Mouse (Mus musculus): ENCODE data around the gene Edaradd.

Gene Edaradd

DNA sequence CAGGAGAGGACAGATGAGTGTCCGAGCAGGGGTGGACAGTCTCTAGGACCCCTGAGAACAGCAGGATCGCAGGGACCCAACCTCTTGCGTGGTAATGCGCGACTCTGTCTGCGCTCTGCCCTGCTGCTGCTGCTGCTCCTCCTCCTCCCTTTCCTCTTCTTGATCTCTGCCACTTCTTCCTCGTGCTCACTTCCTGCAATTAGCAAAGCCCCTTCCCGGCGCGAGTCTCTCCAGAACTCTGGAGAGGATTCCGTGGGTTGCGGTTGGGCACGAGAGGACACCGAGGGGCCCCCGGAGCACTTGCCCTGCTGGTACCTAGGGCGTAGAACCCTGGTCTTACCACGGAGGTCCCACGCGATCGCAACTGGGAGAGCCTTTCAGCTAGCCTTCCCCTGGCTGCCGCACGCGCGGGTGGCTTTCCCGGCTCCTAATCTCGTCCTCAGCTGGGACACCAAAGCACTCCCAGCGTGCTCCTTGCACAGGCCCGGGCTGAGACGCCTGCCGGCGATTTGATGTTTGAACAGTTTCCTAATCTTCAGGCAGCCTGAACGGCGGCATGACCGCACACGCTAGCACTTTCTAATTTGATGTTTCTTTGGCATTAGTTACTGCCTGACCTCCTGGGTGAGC lies at the start of gene Edaradd:
Gene Edaradd (minus strand): TSS at position 484 of the 630 bp plus-strand sequence.
- DNase-seq: peak; percentile 58 to 63

DNA sequence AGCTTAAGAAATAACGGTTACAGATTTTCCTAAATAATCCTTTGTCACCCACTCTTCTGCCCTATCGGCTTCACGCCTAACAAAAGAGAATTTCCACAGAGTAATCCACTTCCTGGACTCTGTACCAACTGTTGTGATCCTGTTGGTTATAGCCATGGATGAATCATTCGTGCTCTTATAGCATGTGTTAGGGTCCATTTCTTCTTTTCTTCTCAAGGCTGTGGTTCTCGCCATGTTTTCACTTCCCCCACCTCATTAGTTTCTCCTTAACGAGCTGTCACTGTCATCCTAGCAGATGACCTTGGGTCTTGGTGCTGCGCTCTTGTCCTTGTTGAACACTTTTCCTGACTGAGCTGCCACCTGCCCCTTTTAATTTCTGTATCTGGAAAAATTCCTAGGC lies 49.5 kb upstream of the Edaradd start:
- DNase-seq: no peak

DNA sequence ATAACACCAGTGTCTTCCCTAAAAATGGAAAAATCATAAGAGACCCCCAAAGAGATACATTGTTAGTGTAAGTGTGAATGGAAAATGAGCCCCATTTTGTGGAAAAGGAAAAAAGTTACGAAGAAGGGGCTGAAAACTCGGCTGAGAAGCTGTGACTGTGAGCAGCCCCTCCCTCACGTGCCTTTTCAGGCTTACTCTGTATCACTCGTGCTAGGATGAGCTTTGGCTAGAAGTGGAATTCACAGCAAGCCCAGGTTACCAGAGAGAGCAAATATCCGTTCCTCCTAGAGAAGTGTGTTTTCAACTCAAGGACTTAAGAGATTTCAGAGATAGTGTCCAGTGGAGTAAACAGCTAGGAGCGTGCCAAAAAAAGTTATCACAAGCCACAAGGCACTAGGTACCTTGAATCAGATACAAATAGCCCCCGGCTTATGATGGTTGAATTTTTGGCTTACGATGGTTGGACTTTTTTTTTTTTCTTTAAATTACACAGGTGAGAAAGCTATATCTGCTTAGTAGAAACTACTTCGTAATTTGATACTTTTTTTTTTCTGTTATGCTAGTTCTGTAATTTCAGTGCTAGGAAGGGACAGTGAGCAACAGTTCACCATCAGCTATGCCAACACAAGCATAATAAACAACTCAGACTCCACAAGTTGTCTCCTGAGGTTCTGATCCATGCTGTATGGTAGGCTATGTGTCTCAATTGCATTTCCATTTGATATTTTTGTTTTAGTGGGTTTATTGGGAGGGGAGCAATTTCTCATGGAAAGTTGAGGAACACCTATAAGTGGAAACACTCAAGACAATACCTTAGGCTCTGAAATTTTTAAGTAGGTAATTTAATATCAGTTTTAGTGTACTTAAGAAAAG lies 48.6 kb upstream of the Edaradd start:
- no peak for DNase-seq

DNA sequence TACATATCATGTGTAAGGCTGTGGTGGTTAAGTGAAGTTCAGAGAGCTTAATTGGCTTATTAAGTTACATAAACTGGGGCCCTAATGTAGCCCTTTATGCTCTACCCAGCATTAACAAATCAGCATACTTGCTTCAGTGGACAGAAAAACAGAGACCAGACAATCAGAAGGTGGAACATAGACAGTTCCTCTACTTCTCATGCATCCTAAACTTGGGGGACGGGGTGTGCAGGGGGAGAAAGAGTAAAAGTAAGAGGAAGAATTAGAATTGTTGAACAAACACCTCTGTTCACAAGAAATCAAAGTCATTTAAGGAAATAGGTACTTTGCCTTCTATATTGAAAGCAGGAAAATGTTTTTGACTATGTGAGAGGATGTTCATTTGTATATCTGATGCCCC lies 47.7 kb upstream of the Edaradd start:
- no peak for DNase-seq

DNA sequence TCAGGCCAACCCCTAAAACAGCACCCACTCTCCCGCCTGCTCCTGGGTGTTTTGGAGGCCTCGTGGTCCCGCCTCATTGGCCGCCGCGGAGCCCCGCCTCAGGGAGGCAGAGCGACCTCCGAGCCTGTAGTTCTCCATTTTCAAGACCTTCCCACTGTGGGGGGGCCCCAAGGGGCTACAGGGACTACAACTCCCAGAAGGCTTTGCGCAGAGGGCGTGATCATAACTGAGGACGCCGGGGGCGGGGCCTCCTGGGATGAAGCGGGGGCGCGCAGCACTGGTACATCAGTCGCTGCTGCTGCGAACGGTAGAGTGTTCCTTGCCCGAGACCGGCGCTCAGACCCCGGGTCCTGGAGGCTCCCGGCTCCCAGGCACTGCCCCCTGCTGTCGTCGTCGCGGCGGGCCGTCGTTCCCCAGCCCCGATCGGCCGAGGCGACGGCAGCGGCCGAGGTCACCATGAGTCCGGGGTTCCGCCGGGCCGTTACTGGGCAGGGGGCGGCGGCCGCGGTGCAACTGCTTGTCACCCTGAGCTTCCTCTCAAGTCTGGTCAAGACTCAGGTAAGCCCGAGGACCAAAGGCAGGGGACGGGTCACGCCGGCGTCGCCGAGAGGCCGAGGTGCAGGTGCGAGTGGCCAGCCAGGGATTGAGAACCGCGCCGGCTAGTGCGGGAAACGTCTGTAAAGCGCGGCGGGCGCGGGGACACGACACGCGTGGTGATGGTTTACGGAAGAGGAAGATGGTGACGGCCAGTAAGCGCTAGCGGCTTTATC lies 45.6 kb upstream of the Edaradd start, which contains the start of gene Ero1lb:
Gene Ero1lb (plus strand): TSS at position 254 of the 770 bp plus-strand sequence.
- peak; percentile 99 for DNase-seq

DNA sequence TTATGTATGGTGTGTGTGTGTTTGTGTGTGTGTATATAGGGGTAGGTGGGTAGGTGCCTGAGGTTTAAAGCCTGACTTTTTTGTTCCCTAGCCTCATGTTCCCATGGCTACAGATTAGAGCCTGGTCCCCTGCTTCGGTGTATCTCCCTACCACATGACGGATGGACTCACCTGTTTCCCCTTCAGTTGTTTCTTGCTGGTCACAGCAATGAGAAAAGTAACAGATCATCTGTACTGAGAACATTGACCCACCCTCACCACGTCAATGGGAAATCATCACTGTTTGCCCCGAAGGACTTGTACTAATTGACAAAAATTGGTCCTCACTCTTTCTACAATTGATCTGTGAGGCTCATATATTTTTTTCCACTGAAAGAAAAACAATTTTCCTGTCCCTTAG lies 42.0 kb upstream of the Edaradd start:
- no peak for DNase-seq

DNA sequence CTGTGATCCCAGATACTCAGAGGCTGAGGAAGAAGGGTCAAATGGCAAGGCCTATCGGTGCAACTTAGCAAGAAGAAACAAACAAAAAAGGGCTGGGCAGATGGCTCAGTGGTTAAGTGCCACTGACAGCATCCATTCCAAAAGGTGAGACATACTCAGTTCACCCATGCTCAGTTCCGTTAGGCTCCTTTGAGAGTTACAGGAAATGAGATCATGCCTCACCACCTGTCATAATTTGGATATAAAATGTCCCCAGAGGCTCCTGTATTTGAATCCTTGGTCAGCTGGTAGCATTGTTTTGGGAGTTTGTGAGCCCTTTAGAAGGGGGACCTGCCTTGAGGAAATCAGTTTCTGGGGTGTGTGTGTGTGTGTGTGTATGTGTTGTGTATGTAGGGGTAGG lies 41.5 kb upstream of the Edaradd start:
- DNase-seq: no peak

DNA sequence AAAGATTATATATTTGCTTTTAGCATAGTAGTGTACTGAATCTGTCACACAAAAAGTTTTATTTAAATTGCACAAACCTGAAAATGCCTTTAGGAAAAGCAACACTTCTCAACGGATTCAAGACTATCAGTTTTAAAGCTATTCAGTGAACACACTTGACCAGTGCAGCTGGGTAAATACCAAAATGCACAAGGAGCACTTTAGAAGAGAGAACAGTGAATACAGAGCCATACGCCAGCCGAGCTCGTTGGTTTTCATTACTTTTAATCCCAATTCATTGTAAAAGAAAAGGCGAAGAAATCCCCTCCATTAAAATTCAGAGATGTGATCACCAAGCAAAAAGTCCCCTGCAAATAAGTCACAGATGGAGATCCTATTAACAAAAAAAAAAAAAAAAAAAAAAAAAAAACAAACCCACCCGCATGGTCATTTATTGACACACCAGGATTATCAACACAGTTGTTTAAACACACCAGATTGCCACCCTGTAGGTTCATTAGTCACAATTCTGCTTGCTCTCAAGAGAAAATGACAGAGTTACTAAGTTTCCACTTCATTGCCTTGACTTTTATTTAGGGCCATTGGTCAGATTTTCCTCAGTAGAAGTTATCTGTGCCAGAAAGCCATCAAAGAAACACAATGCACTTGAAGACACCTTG lies 39.4 kb upstream of the Edaradd start:
- no peak for DNase-seq

DNA sequence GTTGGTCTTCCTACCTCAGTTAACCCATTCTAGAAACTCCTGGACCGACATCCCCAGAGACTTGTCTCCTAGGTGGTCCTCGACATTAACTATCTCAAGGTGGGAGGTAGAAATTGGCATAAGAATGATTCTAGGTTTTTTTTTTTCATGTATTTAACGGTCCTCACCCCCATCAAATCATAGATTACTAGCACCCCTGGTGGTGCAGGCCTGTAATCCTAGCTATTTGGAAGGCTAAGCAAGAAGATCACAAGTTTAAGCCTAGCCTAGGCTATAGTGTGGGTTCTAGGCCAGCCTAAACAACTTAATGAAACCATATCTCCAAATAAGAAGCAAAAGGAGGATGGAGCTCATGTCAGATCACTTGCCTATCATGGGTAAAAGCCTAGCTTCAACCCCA lies 38.8 kb upstream of the Edaradd start:
- DNase-seq: no peak

DNA sequence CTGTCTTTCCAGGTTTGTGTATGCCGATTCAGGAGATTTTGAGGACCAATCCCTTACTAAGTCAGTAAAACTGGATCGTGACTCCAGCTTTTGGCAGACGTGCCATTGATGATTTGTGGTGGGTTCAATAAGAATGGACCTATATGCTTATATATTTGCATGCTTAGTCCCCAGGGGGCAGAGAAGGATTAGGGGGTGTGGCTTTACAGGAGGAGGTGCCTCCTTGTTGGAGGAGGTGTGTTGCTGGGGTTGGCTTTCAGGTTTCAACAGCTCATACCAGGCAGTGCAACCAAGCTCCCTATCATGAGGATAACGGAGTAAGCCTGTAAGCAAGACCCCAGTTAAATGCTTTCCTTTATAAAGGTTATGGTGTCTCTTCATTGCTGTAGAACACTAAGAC lies 34.0 kb upstream of the Edaradd start:
- DNase-seq: no peak

DNA sequence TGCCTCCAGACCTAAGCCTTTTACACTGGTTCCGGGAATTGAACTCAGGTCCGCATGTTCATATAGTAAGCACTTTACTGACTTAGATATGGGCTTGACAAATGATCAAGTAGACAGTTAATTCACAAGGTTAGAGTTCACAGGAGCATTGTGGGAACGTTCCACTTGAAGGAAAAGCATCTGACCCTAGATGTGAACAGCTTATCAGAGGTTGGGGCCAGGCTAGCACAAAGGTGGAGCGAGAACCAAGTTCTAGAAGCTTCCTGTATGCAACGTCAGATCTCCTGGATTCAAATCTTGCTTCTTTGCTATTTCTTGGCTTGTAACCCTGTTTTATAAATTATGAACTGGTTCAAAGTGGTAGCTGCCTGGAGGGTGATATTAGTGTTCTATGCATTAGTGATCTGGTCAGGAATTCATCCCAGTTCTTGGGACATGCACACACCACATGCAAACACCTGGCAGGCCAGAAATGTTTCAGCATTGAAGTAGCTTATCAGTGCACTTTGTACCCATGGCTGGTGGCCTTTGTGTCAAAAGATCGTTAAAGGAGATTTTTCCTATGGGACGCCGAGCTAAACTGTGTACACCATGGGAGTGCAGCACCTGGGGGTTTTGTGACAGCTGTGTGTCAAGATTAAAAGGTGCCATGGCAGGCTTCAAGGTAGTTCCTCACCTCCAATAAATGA lies 23.8 kb upstream of the Edaradd start:
- no peak for DNase-seq

DNA sequence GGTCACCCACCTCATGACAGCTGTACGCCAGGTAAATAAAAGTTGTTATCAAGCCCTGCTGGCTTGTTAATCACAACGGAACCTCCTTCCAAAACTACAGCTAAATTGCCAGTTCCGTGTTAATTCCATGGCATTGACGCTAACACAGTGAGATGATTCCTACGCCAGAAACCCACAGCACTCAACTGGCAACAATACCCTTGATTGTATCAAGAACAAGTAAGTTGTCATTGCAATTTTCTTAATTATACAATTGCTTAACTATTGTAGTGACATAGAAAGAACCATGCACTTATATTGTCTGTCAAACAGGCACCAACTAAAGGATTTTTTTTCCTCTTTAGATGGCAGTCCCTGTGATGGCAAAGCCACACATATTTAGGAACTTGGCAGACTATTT lies 23.0 kb upstream of the Edaradd start:
- no peak for DNase-seq

DNA sequence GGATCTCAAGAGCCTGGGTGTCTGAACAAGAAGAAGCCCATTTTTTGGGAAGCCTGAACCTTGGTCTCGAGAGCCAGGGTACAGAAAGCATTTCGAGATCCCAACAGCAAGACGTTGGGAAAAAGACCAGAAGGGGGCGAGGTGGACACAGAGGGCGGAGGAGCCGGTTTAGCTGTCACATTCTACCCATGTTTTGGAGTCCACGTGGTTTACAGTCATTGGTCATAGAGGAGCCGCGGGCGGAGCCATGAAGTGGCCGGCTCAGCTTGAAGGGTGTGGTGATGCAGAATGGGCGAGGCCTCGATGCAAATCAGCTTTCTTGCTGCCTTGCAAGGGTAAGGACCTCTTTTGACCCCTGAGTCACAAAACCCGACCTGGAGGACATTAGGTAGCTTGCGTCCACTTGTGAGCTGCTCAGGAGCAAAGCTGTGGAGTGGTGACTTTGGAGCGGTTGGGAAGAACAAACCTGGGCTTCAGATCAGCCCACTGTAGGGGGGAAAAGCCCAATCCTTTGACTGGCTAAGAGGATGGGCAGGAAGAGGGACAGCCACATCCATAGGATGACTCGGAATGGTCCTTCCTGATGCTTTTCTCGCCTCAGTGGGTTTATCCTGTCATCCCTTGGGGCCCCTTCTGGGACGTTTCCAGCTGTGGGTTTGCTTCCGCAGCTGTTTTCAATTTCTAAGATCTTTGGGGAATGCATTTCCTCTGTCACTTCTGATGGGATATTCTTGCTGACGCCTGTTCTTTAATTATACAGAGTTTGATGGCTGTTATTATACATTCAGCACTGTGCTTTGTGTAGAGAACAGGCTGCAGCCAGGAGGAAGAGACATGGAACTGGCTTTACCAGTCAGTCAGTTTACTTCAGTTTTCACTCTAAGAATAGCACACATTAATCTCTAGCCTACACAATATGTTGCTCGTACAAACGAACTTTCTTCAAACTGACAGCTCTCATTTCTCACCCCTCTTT lies 22.1 kb upstream of the Edaradd start:
- peak; percentile 39 to 40 for DNase-seq

DNA sequence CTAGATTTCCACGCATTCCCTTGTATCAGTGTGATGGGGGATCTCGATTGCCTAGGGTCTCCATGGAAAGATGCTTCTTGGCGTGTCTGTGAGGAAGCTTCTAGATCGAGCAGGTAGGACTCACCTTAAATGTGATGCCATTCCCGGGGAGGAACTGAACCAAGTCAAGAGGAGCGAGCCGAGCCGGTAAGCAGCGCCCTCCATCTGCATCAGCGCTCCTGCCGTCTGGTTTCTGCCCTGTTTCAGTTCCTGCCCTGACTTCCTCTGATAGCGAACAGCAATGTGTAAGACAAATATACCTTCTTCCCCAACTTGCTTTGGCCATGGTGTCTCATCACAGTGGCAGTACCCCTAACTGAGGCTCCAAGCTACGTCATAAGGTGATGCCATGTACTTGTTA lies 19.9 kb upstream of the Edaradd start:
- no peak for DNase-seq

DNA sequence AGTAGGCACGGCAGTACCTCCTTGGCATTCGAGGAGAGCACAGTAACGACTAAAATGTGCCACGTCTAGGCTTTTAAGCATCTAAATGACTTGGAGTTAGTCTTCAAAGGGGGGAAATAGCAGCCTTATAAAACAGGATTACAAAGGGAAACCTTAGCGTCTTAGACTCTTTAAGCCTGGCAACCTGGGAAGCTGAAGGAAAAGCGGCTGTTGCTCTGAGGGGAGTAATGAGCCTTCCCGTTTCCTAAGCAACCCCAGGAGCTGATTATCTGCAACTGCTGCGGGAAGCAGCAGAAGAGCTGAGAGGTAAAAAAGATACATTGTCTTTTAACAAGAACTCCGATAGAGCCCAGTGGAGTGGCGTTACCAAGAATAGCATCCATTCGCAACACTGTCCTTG lies 19.5 kb upstream of the Edaradd start:
- no peak for DNase-seq

DNA sequence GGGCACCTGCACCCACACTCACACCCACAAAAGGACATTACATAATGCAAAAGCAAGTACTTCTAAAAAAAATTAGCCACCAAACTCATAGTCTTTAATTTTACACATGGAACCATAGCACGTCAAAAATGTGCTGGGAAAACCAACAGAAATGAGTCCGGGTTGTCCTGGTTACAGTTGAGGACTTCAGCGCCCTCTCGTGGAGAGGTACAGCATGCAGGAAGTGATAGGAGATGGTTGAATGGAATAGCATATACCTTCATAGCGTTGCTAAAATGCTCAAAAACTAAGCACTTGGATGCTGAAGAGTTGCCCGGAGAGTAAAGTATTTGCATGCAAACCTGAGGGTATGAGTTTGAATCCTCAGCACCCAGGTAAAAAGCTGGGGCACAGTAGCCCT lies 17.7 kb upstream of the Edaradd start:
- DNase-seq: peak; percentile 77 to 78

DNA sequence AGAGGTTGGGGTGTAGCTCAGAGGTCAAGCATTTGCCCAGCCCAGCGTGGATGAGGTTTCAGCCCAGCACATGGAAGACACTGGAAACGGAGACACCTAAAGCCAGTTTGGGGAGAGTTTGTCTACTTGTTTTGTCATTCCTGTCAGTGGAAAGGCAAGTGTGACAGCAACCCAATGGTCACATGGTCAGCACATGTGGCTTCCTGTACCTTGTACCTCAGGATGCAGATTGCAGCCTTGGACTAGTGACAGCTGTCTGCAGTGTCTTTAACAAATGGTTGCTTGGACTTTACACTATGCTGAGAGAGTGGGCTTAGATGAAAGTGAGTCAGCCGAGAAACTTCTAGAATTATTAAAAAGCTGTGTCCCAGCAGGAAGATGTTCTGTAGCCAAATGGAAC lies 14.4 kb upstream of the Edaradd start:
- DNase-seq: no peak

DNA sequence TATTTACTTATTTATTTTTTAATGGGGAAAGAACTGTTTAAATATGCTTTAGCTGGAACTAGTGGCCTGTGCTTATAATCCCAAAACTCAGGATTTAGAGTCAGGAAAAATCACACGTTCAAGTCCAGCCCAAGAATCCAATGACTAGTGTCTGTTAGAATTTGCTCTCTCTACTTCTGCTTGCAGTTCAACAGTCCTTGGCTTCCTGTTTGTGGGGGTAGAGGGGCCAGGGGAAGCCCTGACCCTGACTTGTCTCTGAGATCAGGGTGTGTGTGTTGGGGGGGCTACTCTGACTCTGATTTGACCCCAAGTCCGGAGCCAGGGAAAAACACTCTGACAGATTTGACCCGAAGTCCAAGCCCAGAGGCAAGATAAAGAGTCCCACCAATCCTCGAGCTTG lies 5.4 kb upstream of the Edaradd start:
- no peak for DNase-seq

DNA sequence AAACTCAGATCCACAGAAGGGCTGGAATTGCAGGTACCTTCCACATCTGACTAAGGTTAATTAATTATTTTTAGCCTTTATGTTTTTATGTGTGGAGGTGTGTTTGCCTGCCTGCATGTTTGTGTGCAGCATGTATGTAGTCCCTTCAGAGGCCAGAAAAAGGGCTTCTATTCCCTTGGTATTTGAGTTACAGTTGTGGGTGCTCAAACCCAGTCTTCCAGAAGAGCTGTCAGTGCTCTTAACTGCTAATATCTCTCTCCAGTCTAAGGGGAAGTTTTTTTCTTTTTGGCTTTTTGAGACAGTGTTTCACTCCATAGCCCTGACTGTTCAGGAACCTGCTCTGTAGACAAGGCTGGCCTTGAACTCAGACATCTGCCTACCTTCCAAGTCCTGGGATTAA lies 2.1 kb upstream of the Edaradd start:
- DNase-seq: no peak

DNA sequence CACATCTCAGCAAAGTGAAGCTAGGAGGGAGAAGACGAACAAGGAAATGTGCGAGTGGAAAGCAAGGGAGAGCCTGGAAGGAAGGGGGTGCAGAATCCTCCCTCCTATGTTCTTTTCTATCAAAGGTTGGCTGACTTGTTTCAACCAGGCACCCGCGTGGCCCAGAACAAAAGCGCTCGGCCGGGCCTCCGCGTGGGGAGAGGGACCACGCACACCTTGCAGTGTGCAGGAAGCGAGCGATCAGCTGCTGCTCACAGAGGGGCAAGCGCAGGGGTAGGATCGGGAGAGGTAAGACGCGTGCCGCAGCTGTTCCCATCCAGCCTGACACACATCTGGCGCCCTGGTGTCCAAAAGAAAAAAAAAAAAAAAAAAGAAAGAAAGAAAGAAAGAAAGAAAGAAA lies 867 bp downstream of the Edaradd start:
- DNase-seq: peak; percentile 61 to 72

Data from thymus, postnatal 36 days (tissue).